Mouse (Mus musculus) intestine, embryonic 14.5 days (tissue): Measurements from ENCODE around the gene Actn4. TPM values are rescaled to one million over a fixed set of nuclear protein-coding genes. Genes with fewer than 3 reads are reported as not detected.
"Not testable (repeated sequence)": the region's sequence is repeated elsewhere in the genome, so short reads cannot be mapped to it uniquely, and the experiment has no call there.

Source experiments
- ATAC-seq: fragments of 200-750 bp; cut with Nextera tagmentation; replicated peaks from 2 replicates; pipeline ENCODE4 v1.8.0; 2017; ENCODE audit warnings: low read depth, moderate number of reproducible peaks, moderate TSS enrichment, moderate library complexity; ENCODE audit not compliant: low FRiP score, low TSS enrichment
- DNase-seq: peaks from one replicate; pipeline ENCODE4 v3.0.0-alpha.2; 2018; ENCODE audit warnings: low spot score
- H3K27ac ChIP-seq: fragments of 300-500 bp; sonication (generic); 2 replicates; pipeline ENCODE4 v1.5.1; 2014; ENCODE audit warnings: low read depth, mild to moderate bottlenecking, control low read depth
- H3K27me3 ChIP-seq: fragments of 300-500 bp; sonication (generic); replicated peaks from 2 replicates; pipeline ENCODE4 v1.6.1; 2014; ENCODE audit warnings: low read length, control low read depth; ENCODE audit not compliant: control insufficient read depth, insufficient read depth
- H3K36me3 ChIP-seq: fragments of 300-500 bp; sonication (generic); 2 replicates; pipeline ENCODE4 v1.6.1; 2014; ENCODE audit warnings: low read length, control low read depth; ENCODE audit not compliant: control insufficient read depth, insufficient read depth
- H3K4me1 ChIP-seq: fragments of 300-500 bp; sonication (generic); replicated peaks from 2 replicates; pipeline ENCODE4 v1.6.1; 2014; ENCODE audit warnings: low read length, control low read depth, mixed read lengths; ENCODE audit not compliant: control insufficient read depth, insufficient read depth
- H3K4me2 ChIP-seq: fragments of 300-500 bp; sonication (generic); 2 replicates; pipeline ENCODE4 v1.6.1; 2014; ENCODE audit warnings: low read length
- H3K4me3 ChIP-seq: fragments of 300-500 bp; sonication (generic); 2 replicates; pipeline ENCODE4 v1.5.1; 2014; ENCODE audit warnings: low read depth, low read length, control low read depth, mixed read lengths
- H3K9ac ChIP-seq: fragments of 300-500 bp; sonication (generic); 2 replicates; pipeline ENCODE4 v1.6.1; 2014; ENCODE audit warnings: mild to moderate bottlenecking, low read length
- H3K9me3 ChIP-seq: fragments of 300-500 bp; sonication (generic); 2 replicates; pipeline ENCODE4 v1.6.1; 2016; ENCODE audit warnings: low read length, control low read depth; ENCODE audit not compliant: control insufficient read depth
- WGBS: fragments of 180-500 bp; shearing (Covaris S2); extraction: QIAGEN DNeasy Blood & Tissue Kit; methylation state at CpG from one replicate; pipeline ENCODE4 v1.1.7; 2014; 5-methylcytosine and 5-hydroxymethylcytosine counted together
- polyA plus RNA-seq: library from polyadenylated mRNA; unstranded; fragments of >200 nt; fragmentation: Nextera tagmentation; extraction: Ambion mirVana; gene quantifications from 2 replicates; pipeline ENCODE4 v1.2.1, GENCODE M21; 2014

Gene Actn4
- polyA plus RNA-seq, 1 experiment from 2014 or later, result 300 TPM

DNA sequence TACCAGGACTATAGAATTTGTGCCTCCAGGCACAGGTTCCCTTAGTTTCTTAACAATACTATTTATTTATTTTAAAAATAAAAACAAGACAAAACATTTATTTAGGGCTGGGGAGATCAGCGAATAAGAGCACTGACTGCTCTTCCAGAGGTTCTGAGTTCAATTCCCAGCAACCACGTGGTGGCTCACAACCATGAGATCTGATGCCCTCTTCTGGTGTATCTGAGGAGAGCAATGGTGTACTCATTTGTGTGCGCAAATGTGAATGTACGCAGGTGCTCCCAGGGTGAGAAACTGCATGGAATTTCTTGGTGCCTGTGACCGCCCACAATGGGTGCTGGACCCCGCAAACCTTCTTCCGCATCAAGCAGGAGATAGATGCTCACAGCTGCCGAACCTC lies 10.9 kb upstream of the Actn4 start:
- DNase-seq (no peak), ATAC-seq (no peak)
- Histone ChIP-seq H3K36me3 (peaks cover 70% of the 10 kb centered on the region), H3K27me3 (no peaks in the 10 kb centered on the region), H3K9ac (no peak overlapping the region), H3K9me3 (no peaks in the 10 kb centered on the region), H3K27ac (no peak overlapping the region), H3K4me3 (no peak overlapping the region), H3K4me1 (0 out of 2 replicates have a peak, but pooled peaks cover 5% of the 10 kb centered on the region), H3K4me2 (no peak overlapping the region)
- 85% methylated on average over 8 of the region's 8 CpGs for WGBS

DNA sequence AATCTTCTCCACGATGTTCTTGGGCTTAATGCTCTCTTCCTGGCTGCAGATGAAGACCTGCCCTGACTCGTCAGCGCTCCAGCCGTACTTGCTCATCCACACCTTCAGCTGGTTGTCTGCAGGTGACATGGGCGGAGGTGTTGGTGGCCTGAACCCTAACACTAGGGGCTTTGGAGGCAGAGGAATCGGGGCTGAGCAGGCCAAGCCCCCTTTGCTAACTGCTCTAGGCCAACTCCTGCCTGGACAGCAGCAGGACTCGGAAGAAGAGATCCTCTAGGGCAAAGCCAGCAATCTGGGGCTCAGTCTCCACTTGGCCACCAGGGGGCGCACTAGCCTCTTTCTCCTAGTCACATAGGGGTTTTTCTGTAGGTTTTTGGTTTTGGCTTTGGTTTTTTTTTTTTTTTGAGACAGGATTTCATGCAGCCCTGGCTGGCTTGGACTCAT lies 10.4 kb upstream of the Actn4 start:
- ATAC-seq, result no peak

GRCm38 (mm10) chr7:28971770-28972269 lies 9.7 kb upstream of the Actn4 start:
- no peak overlapping the region for H3K4me2 ChIP-seq
- H3K9ac ChIP-seq, result no peak overlapping the region
- ATAC-seq, result 0 out of 2 replicates have a peak, but pooled peaks have one; percentile 10
- DNase-seq, result no peak
- 0 out of 2 replicates have a peak, but pooled peaks cover 5% of the 10 kb centered on the region for H3K4me1 ChIP-seq
- 68% methylated on average over 6 of the region's 6 CpGs for WGBS
- H3K27me3 ChIP-seq, result no peaks in the 10 kb centered on the region
- no peak overlapping the region for H3K4me3 ChIP-seq
- H3K9me3 ChIP-seq, result no peaks in the 10 kb centered on the region
- H3K27ac ChIP-seq, result peak overlapping the region; percentile 27; the same call in 1 of the 2 replicates
- peaks cover 58% of the 10 kb centered on the region for H3K36me3 ChIP-seq

More for the DNA sequence above, 10.4 kb upstream of the Actn4 start:
- Histone ChIP-seq H3K27me3 (no peaks in the 10 kb centered on the region), H3K36me3 (peaks cover 65% of the 10 kb centered on the region), H3K4me3 (no peak overlapping the region), H3K27ac (no peak overlapping the region), H3K4me1 (0 out of 2 replicates have a peak, but pooled peaks cover 5% of the 10 kb centered on the region), H3K4me2 (no peak overlapping the region), H3K9ac (no peak overlapping the region), H3K9me3 (no peaks in the 10 kb centered on the region)
- WGBS, result 72% methylated on average over 8 of the region's 8 CpGs
- peak; percentile 90 for DNase-seq

GRCm38 (mm10) chr7:28971029-28971428 lies 8.9 kb upstream of the Actn4 start:
- Histone ChIP-seq H3K4me1 (0 out of 2 replicates have a peak, but pooled peaks cover 5% of the 10 kb centered on the region), H3K9ac (no peak overlapping the region), H3K9me3 (no peaks in the 10 kb centered on the region), H3K27me3 (no peaks in the 10 kb centered on the region), H3K36me3 (peaks cover 50% of the 10 kb centered on the region), H3K4me2 (no peak overlapping the region), H3K4me3 (no peak overlapping the region), H3K27ac (peak overlapping the region; percentile 27; the same call in 1 of the 2 replicates)
- DNase-seq, result no peak
- 82% methylated on average over 7 of the region's 7 CpGs for WGBS
- ATAC-seq, result 0 out of 2 replicates have a peak, but pooled peaks have one; percentile 23

GRCm38 (mm10) chr7:28969672-28970394 lies 7.7 kb upstream of the Actn4 start:
- Histone ChIP-seq H3K9me3 (no peaks in the 10 kb centered on the region), H3K36me3 (peaks cover 44% of the 10 kb centered on the region), H3K27ac (peak overlapping the region; percentile 58; the same call in 1 of the 2 replicates), H3K9ac (no peak overlapping the region), H3K4me2 (no peak overlapping the region), H3K27me3 (no peaks in the 10 kb centered on the region), H3K4me1 (0 out of 2 replicates have a peak, but pooled peaks cover 5% of the 10 kb centered on the region), H3K4me3 (no peak overlapping the region)
- 44% methylated on average over 12 of the region's 12 CpGs for WGBS
- DNase-seq, result peak; percentile 64
- peak; percentile 47 for ATAC-seq

GRCm38 (mm10) chr7:28969271-28969670 lies 7.1 kb upstream of the Actn4 start:
- 89% methylated on average over 1 of the region's 1 CpGs for WGBS

GRCm38 (mm10) chr7:28968120-28968519 lies 6.0 kb upstream of the Actn4 start:
- WGBS, result 93% methylated on average over 8 of the region's 8 CpGs
- not testable (repeated sequence) for H3K27ac ChIP-seq, H3K9ac ChIP-seq, H3K9me3 ChIP-seq, DNase-seq, H3K27me3 ChIP-seq, H3K4me3 ChIP-seq, H3K4me1 ChIP-seq, H3K4me2 ChIP-seq, ATAC-seq
- peaks cover 27% of the 10 kb centered on the region for H3K36me3 ChIP-seq

More at GRCm38 (mm10) chr7:28969271-28969670, 7.1 kb upstream of the Actn4 start:
- Histone ChIP-seq H3K4me2 (no peak overlapping the region), H3K36me3 (peaks cover 38% of the 10 kb centered on the region), H3K9me3 (no peaks in the 10 kb centered on the region), H3K27me3 (no peaks in the 10 kb centered on the region), H3K4me1 (0 out of 2 replicates have a peak, but pooled peaks cover 5% of the 10 kb centered on the region), H3K4me3 (no peak overlapping the region), H3K27ac (peak overlapping the region; percentile 58; the same call in 1 of the 2 replicates), H3K9ac (no peak overlapping the region)
- ATAC-seq, result no peak
- DNase-seq, result no peak

DNA sequence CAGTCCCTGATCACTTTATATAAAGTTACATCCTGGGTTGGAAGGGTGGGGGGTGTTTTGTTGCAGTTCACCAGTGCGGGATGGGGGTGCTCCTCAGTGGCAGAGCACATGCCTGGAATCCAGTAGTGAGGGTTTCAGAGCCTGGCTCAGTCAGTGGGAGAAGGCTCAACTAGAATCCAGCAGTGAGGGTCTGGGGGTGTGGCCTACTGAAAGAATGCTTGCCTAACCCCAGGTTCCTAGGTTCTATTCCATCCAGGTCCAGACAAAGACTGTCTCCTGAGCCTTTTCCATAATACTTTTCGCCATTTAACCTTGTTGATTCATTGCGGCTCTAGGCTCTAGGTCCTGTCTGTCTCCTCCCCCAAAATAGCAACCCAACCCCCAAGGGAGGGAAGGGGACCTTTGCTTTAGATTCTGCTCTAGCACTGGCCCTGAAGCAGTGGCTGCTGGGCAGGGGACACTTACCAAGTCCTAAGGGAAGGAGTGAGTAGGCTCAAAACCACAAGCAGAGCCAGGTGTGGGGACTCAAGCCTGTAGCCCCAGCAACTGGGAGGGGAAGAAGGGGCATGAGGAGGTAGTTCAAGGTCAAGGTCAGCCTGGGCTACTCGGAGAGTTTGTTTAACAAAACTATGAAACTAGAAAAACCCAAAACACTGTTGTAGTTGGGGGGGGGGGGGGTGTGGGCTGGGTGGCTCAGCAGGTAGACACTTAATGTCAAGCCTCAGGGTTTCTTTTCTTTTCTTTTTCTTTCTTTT lies 4.8 kb upstream of the Actn4 start:
- Histone ChIP-seq H3K36me3 (peaks cover 18% of the 10 kb centered on the region), H3K9ac (no peak overlapping the region), H3K4me1 (0 out of 2 replicates have a peak, but pooled peaks cover 5% of the 10 kb centered on the region), H3K27ac (no peak overlapping the region), H3K4me3 (no peak overlapping the region), H3K4me2 (no peak overlapping the region), H3K9me3 (no peaks in the 10 kb centered on the region), H3K27me3 (no peaks in the 10 kb centered on the region)
- DNase-seq, result no peak
- 65% methylated on average over 4 of the region's 4 CpGs for WGBS
- no peak for ATAC-seq
